Mouse (Mus musculus): Measurements from ENCODE around the gene Pofut2.

DNA sequence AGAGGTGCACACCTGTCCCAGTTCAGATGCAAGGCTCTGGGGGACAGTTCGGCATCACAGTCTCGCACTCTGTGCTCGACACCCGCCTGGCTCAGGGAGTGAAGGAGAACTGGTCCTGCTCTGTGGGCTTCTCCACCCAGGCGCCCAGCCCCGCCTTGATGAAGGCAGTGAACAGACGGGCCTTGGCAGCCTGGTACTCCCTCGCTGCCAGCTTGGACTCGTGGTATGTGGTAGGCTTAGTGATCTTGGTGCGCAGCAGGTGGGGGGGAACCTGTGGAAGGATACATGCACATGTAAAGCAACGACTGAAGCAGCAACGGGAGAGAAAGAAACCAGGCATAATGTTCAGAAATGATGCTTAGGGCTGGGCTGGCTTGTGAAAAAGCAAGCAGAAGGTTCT, 35.7 kb downstream of the Pofut2 start:
- TF ChIP-seq POLR2A (IDR thresholded peaks at IDR 0.05; ENCODE audit: low read depth, low read length) (no peak), CTCF (conservative IDR thresholded peaks at IDR 0.05; ENCODE audit: insufficient read depth, insufficient read length, low read depth, low read length) (no peak)

All from kidney, adult 2 months (tissue).